Mouse (Mus musculus) heart, embryonic 12.5 days (tissue): ENCODE results near the gene Haus2. TPM values are rescaled to one million over a fixed set of nuclear protein-coding genes. Genes with fewer than 3 reads are reported as not detected.

Experiments used
- ATAC-seq: fragments of 200-750 bp; cut with Nextera tagmentation; 2 replicates; pipeline ENCODE4 v1.8.0; 2017; ENCODE audit warnings: moderate TSS enrichment, moderate library complexity; ENCODE audit not compliant: insufficient number of reproducible peaks, low FRiP score
- H3K27ac ChIP-seq: fragments of 300-500 bp; sonication (generic); 2 replicates; pipeline ENCODE4 v1.5.1; 2016; ENCODE audit warnings: mild to moderate bottlenecking, moderate library complexity; ENCODE audit not compliant: poor library complexity, severe bottlenecking
- H3K27me3 ChIP-seq: fragments of 300-500 bp; sonication (generic); replicated peaks from 2 replicates; pipeline ENCODE4 v1.6.1; 2016; ENCODE audit warnings: mild to moderate bottlenecking, moderate library complexity
- H3K36me3 ChIP-seq: fragments of 300-500 bp; sonication (generic); 2 replicates; pipeline ENCODE4 v1.6.1; 2016; ENCODE audit warnings: mild to moderate bottlenecking, moderate library complexity
- H3K4me1 ChIP-seq: fragments of 300-500 bp; sonication (generic); replicated peaks from 2 replicates; pipeline ENCODE4 v1.6.1; 2016; ENCODE audit warnings: mild to moderate bottlenecking
- H3K4me2 ChIP-seq: fragments of 300-500 bp; sonication (generic); 2 replicates; pipeline ENCODE4 v1.6.1; 2016; ENCODE audit warnings: mild to moderate bottlenecking, moderate library complexity
- H3K4me3 ChIP-seq: fragments of 300-500 bp; sonication (generic); 2 replicates; pipeline ENCODE4 v1.5.1; 2016; ENCODE audit warnings: mild to moderate bottlenecking
- H3K9ac ChIP-seq: fragments of 300-500 bp; sonication (generic); 2 replicates; pipeline ENCODE4 v1.6.1; 2016; ENCODE audit warnings: mild to moderate bottlenecking, moderate library complexity
- H3K9me3 ChIP-seq: fragments of 300-500 bp; sonication (generic); replicated peaks from 2 replicates; pipeline ENCODE4 v1.6.1; 2016; ENCODE audit warnings: mild to moderate bottlenecking, moderate library complexity
- WGBS: fragments of 180-500 bp; shearing (Covaris S2); methylation state at CpG from one replicate; pipeline ENCODE4 v1.1.7; 2016; 5-methylcytosine and 5-hydroxymethylcytosine counted together
- polyA plus RNA-seq: library from polyadenylated mRNA; unstranded; fragments of >200 nt; fragmentation: Nextera tagmentation; extraction: Ambion mirVana; gene quantifications from 2 replicates; pipeline ENCODE4 v1.2.1, GENCODE M21; 2016

Gene Haus2
- polyA plus RNA-seq, 1 experiment from 2014 or later: 24.9 TPM

DNA sequence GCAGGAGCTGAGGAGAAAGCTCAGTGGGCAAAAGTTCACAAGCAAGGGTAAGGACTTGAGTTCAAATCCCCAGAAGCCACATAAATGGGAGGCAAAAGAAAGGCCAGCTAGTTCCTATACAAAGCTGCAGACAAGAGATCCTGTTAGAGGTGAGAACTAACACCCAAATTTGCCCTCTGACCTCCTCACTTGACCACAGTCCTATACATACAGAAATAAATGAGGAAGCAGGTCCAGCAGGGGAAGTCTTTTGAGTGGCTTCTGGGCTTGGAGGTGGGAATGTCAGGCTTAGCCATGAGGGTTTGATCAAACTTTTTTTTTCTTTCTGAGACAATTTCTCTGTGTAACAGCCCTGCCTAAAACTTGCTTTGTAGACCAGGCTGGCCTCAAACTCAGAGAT lies 13.7 kb downstream of the Haus2 start:
- Histone ChIP-seq H3K27me3 (no peaks in the 10 kb centered on the region), H3K4me3 (no peak overlapping the region), H3K9me3 (no peaks in the 10 kb centered on the region), H3K36me3 (peaks cover 22% of the 10 kb centered on the region), H3K9ac (no peak overlapping the region), H3K27ac (no peak overlapping the region), H3K4me2 (no peak overlapping the region), H3K4me1 (no peaks in the 10 kb centered on the region)
- ATAC-seq: no peak

DNA sequence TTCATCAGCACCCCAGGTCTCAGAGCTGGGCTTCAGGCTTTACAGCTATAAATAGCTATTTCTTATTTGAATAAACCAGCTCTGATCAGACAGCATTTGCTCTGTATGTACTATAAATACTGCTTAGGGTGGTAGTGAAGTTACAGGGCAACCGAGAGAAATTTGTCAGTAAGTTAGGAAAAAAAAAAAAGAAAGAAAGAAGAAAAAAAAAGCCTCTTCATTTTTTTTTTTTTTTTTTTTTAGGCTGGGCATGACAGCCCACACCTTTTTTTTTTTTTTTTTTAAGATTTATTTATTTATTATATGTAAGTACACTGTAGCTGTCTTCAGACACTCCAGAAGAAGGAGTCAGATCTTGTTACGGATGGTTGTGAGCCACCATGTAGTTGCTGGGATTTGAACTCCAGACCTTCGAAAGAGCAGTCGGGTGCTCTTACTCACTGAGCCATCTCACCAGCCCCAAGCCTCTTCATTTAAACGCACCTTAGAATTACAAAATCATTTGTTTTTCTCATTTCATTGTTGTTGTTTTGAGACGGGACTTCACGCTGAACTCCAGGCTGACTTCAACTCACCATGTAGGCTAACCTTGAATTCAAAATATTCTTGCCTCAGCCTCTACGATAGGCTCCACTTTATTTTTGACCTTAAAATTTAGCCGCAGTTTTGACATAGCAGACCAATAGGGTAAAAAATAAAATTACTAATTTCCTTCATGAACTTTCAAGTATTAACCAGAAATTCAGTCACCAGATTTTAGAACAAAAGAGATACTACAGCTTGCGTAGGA lies 19.1 kb downstream of the Haus2 start:
- Histone ChIP-seq H3K36me3 (peaks cover 12% of the 10 kb centered on the region; the same call in 1 of the 2 replicates), H3K4me3 (peak overlapping the region; percentile 35), H3K4me2 (peak overlapping the region; percentile 72), H3K9ac (no peak overlapping the region), H3K27ac (no peak overlapping the region), H3K4me1 (peaks cover 23% of the 10 kb centered on the region), H3K27me3 (no peaks in the 10 kb centered on the region), H3K9me3 (no peaks in the 10 kb centered on the region)
- 28% methylated on average over 10 of the region's 10 CpGs for WGBS
- ATAC-seq: no peak

DNA sequence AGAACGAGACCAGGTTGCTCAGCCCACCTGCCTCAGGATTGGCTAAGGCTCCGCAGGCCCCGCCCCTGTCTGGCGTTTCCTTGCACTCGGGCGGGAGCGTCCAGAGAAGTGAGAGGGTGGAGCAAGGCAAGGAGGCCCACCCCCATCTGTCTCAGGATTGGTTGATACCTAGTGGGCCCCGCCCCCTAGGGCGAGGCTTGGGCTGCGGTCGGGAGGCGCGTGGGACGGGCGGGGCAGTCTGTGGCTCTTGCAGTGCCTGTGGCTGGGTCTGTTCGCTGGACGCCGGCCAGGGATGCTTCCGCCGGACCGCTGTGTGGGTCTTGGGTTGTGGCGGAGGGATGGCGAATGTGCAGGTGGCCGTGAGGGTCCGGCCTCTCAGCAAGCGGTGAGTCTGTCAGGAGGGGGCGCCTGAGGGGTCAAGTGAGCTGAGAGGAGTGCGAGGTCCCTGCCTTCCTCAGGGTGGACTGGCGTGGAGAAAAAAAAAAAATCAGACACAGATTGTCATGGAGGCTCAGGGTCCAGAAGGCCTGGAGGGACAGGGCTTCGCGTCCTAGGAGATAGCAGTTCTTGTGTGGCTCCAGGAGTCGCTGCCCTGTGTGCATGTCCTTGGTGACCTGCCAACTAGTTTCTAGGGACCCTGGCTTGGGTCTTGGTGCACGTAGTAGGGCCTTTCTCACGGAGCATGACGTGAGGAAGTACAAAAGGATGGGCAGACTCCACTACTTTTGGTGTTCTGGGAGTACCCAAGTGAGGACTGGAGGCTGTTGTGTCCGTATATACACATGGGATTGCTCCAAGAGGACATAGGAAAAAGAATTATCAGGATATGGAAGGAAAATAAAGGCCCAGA lies 19.9 kb downstream of the Haus2 start, which contains the start of gene Stard9:
Stard9 (plus strand) TSS at position 236 of the 850 bp plus-strand sequence.
- Histone ChIP-seq H3K27me3 (no peaks in the 10 kb centered on the region), H3K4me2 (peak within 1 kb of the TSS; percentile 72), H3K4me1 (peaks cover 23% of the 10 kb centered on the region), H3K36me3 (peaks cover 15% of the 10 kb centered on the region), H3K9ac (peak within 1 kb of the TSS; percentile 68), H3K9me3 (no peaks in the 10 kb centered on the region), H3K4me3 (peak within 1 kb of the TSS; percentile 65), H3K27ac (peak within 1 kb of the TSS; percentile 63)
- peak; percentile 100 for ATAC-seq
- WGBS: 2% methylated on average over 36 of the region's 36 CpGs

GRCm38 (mm10) chr2:120630246-120630645 lies 21.1 kb downstream of the Haus2 start:
- Histone ChIP-seq H3K4me3 (no peak overlapping the region), H3K9ac (no peak overlapping the region), H3K9me3 (no peaks in the 10 kb centered on the region), H3K4me1 (peaks cover 23% of the 10 kb centered on the region), H3K4me2 (no peak overlapping the region), H3K36me3 (peaks cover 24% of the 10 kb centered on the region), H3K27me3 (no peaks in the 10 kb centered on the region), H3K27ac (no peak overlapping the region)
- ATAC-seq: no peak
- WGBS: 76% methylated on average over 2 of the region's 2 CpGs

- 39% methylated on average over 2 of the region's 2 CpGs for WGBS
- H3K36me3 ChIP-seq: peaks cover 28% of the 10 kb centered on the region
- H3K4me2 ChIP-seq: no peak overlapping the region
- ATAC-seq: no peak
- no peak overlapping the region for H3K27ac ChIP-seq
- H3K4me3 ChIP-seq: no peak overlapping the region
- H3K27me3 ChIP-seq: no peaks in the 10 kb centered on the region
- peaks cover 23% of the 10 kb centered on the region for H3K4me1 ChIP-seq
- no peak overlapping the region for H3K9ac ChIP-seq
- H3K9me3 ChIP-seq: no peaks in the 10 kb centered on the region
These were observed 21.5 kb downstream of the Haus2 start for GRCm38 (mm10) chr2:120630655-120631054.

DNA sequence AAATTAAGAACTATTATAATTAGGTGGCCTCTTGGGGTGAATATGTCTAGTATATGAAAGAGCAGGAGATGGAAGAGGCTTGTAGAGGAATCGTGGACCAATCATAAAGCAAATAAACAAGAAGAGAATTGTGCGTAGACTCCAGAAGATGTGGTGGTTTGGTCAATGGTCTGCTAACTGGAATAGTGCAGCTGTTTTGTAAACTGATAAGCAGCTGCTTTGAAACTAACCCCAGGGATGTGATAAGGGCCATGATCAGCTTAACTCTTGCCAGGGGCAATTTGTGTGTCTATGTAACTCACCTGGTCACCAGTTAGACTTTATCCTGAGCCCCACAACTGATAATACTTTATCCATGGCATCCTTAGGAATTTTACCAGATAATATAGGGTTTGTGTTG lies 22.3 kb downstream of the Haus2 start:
- Histone ChIP-seq H3K4me1 (peaks cover 23% of the 10 kb centered on the region), H3K27ac (no peak overlapping the region), H3K9me3 (no peaks in the 10 kb centered on the region), H3K4me3 (no peak overlapping the region), H3K36me3 (peaks cover 28% of the 10 kb centered on the region), H3K27me3 (no peaks in the 10 kb centered on the region), H3K9ac (no peak overlapping the region), H3K4me2 (no peak overlapping the region)
- ATAC-seq: no peak
- WGBS: 65% methylated on average over 2 of the region's 2 CpGs

GRCm38 (mm10) chr2:120631957-120632356 lies 22.8 kb downstream of the Haus2 start:
- Histone ChIP-seq H3K36me3 (peaks cover 28% of the 10 kb centered on the region), H3K4me1 (peaks cover 23% of the 10 kb centered on the region), H3K27ac (no peak overlapping the region), H3K4me2 (no peak overlapping the region), H3K4me3 (no peak overlapping the region), H3K27me3 (no peaks in the 10 kb centered on the region), H3K9me3 (no peaks in the 10 kb centered on the region), H3K9ac (no peak overlapping the region)
- 72% methylated on average over 4 of the region's 4 CpGs for WGBS
- ATAC-seq: no peak

DNA sequence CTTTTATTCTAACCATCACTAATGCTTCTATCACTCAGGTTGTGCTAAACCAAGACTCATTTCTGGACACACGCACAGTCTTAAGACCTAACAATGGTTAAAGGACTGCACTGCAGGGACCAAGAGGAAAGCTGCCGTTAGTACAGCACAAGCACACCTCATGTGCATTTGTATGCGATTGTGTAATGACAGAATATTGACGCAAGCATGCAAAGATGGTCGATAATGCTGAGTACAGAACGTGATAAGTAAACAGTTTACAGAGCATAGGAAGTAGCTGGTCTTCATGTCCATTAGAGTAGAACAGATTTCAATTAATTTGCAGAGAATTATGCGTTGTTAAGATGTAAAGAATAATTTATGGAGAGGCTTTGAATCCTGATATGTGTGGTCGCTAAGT lies 31.7 kb downstream of the Haus2 start:
- Histone ChIP-seq H3K36me3 (peaks cover 7% of the 10 kb centered on the region; the same call in 1 of the 2 replicates), H3K27me3 (no peaks in the 10 kb centered on the region), H3K9ac (no peak overlapping the region), H3K4me3 (no peak overlapping the region), H3K9me3 (no peaks in the 10 kb centered on the region), H3K27ac (no peak overlapping the region), H3K4me2 (no peak overlapping the region), H3K4me1 (no peaks in the 10 kb centered on the region)
- 86% methylated on average over 8 of the region's 8 CpGs for WGBS
- no peak for ATAC-seq

- Histone ChIP-seq H3K27me3 (no peaks in the 10 kb centered on the region), H3K4me1 (no peaks in the 10 kb centered on the region), H3K9ac (no peak overlapping the region), H3K4me2 (no peak overlapping the region), H3K4me3 (no peak overlapping the region), H3K27ac (no peak overlapping the region), H3K36me3 (peaks cover 7% of the 10 kb centered on the region; the same call in 1 of the 2 replicates), H3K9me3 (no peaks in the 10 kb centered on the region)
- no peak for ATAC-seq
- 65% methylated on average over 7 of the region's 7 CpGs for WGBS
These were observed 34.7 kb downstream of the Haus2 start for GRCm38 (mm10) chr2:120643836-120644235.

DNA sequence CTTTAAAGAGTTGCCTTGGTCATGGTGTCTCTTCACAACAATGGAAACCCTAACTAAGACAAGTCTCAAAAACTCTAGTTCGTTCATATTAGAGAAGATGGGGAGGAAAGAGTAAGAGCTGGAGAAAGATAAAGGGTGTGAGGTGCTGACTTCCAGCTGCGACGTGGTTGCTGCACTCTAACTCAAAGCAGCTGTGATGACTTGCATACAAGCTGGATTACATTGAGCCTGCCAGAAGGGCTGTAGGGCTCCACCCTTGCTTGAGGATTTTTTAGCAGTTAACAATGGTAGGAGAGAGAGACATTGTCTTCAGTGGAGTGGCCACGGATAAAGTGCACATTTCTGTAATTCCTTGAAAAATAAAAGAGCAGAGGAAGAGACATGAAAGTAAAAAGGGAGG lies 37.6 kb downstream of the Haus2 start:
- H3K4me1 ChIP-seq: peaks cover 2% of the 10 kb centered on the region; the same call in 1 of the 2 replicates
- no peak overlapping the region for H3K9ac ChIP-seq
- H3K27ac ChIP-seq: no peak overlapping the region
- ATAC-seq: no peak
- H3K4me3 ChIP-seq: no peak overlapping the region
- no peaks in the 10 kb centered on the region for H3K36me3 ChIP-seq
- 56% methylated on average over 4 of the region's 4 CpGs for WGBS
- no peaks in the 10 kb centered on the region for H3K27me3 ChIP-seq
- no peak overlapping the region for H3K4me2 ChIP-seq
- no peaks in the 10 kb centered on the region for H3K9me3 ChIP-seq

DNA sequence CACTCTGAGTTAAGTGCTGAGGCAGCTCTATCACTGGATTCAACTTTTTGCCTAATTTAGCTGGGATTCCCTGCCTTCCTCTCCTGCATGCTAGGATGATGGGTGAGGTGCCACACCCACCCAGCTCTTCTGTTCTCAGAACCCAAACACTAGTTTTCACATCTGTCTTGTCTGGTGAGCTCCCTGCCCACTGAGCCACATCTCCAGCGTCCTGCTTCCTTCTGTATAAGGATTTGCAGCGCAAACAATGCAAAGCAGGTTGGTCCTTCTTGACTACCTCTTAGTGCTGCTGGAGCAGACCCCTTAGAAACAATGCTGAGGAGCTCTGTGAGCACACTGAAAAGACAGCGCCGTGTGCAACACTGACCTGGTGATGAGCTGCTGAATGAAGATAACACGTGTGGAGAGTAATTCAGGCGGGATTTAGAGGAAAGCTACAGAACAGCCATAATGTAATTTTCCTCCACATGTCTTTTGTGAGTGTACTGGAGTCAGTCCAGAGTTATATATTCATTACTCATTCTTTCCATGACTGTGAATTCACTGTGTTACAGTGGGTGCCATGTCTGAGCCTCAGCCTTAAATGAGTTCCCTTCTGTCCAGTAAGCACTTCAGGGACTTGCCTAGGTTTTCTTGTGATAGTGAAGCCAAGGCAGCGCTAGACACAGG lies 43.2 kb downstream of the Haus2 start:
- Histone ChIP-seq H3K9me3 (no peaks in the 10 kb centered on the region), H3K27ac (no peak overlapping the region), H3K4me2 (no peak overlapping the region), H3K36me3 (no peaks in the 10 kb centered on the region), H3K27me3 (no peaks in the 10 kb centered on the region), H3K4me3 (no peak overlapping the region), H3K4me1 (peaks cover 9% of the 10 kb centered on the region), H3K9ac (no peak overlapping the region)
- 59% methylated on average over 7 of the region's 7 CpGs for WGBS
- no peak for ATAC-seq
